31 mouse cellular contexts compared by ENCODE assay signal in genomic region chr9:115260464-115260863, GRCm38 (mm10). TPM values are rescaled to one million over a fixed set of nuclear protein-coding genes. Genes with fewer than 3 reads are reported as not detected.
DNase-seq lines count a peak whose midpoint lies in the region; ATAC-seq and TF ChIP-seq lines count a peak whose summit lies in the region.
"Had no signal": no experiment of that assay in that cellular context is flagged by ENCODE, and none has a peak within 500 bp of the region (broad histone marks: within the 10 kb centered on the region; RNA-seq: fewer than 3 reads in every experiment).

No protein-coding gene starts in this region.

- H3K4me3 ChIP-seq in liver, embryonic 11.5 days (ENCODE audit: low read depth, low read length), result no peak overlapping the region
- H3K4me3 ChIP-seq in liver, postnatal 0 days (ENCODE audit: low read depth, low read length), result no peak overlapping the region
- H3K4me3 ChIP-seq in liver, embryonic 13.5 days (replicated peaks), result no peak overlapping the region
- H3K4me3 ChIP-seq in hindbrain, embryonic 14.5 days (replicated peaks; ENCODE audit: low read length), result no peak overlapping the region
- H3K4me3 ChIP-seq: embryonic facial prominence, embryonic 13.5 days; forebrain, embryonic 12.5 days; hindbrain, embryonic 12.5 days; kidney, embryonic 15.5 days; limb, embryonic 10.5 days; limb, embryonic 15.5 days; lung, embryonic 15.5 days had no signal

- peak; percentile 72 for ATAC-seq in liver, embryonic 11.5 days (replicated peaks; ENCODE audit: low FRiP score)
- ATAC-seq in liver, postnatal 0 days, result no peak
- ATAC-seq in erythroid progenitor cell, adult 5-6 weeks (replicated peaks; ENCODE audit: low FRiP score, poor library complexity, severe bottlenecking), result 0 out of 2 replicates have a peak, but pooled peaks have one; percentile 49
- peak; percentile 74 for ATAC-seq in liver, embryonic 13.5 days (ENCODE audit: low read depth)
- peak; percentile 74 for ATAC-seq in megakaryocyte-erythroid progenitor cell, adult 5-6 weeks (replicated peaks; ENCODE audit: low FRiP score, low TSS enrichment, poor library complexity, severe bottlenecking)
- ATAC-seq in hindbrain, embryonic 14.5 days (ENCODE audit: low FRiP score), result no peak
- ATAC-seq: activated CD4-positive, CD25-positive, alpha-beta regulatory T cell, adult 4 months; forebrain, postnatal 0 days had no signal

- TF ChIP-seq CTCF in liver, postnatal 0 days (IDR thresholded peaks at IDR 0.05; ENCODE audit: low read depth), result no peak

- H3K4me2 ChIP-seq in liver, embryonic 11.5 days, result no peak overlapping the region
- no peak overlapping the region for H3K4me2 ChIP-seq in liver, postnatal 0 days (ENCODE audit: low read depth, low read length)
- no peak overlapping the region for H3K4me2 ChIP-seq in liver, embryonic 13.5 days
- no peak overlapping the region for H3K4me2 ChIP-seq in hindbrain, embryonic 14.5 days (replicated peaks)
- H3K4me2 ChIP-seq: embryonic facial prominence, embryonic 13.5 days; forebrain, embryonic 12.5 days; heart, embryonic 11.5 days; hindbrain, embryonic 12.5 days; kidney, embryonic 15.5 days; limb, embryonic 15.5 days; lung, embryonic 15.5 days had no signal

- TF ChIP-seq EP300 in liver, postnatal 0 days (IDR thresholded peaks at IDR 0.05; ENCODE audit: low read depth), result no peak

- no peak overlapping the region for H3K9ac ChIP-seq in liver, embryonic 11.5 days (ENCODE audit: low read depth, low read length)
- no peak overlapping the region for H3K9ac ChIP-seq in liver, postnatal 0 days (replicated peaks)
- no peak overlapping the region for H3K9ac ChIP-seq in liver, embryonic 13.5 days
- H3K9ac ChIP-seq in hindbrain, embryonic 14.5 days, result no peak overlapping the region
- H3K9ac ChIP-seq: embryonic facial prominence, embryonic 13.5 days; forebrain, embryonic 12.5 days; forebrain, postnatal 0 days; hindbrain, embryonic 12.5 days; kidney, embryonic 15.5 days; limb, embryonic 15.5 days; lung, embryonic 15.5 days had no signal

- no peaks in the 10 kb centered on the region for H3K27me3 ChIP-seq in liver, embryonic 11.5 days (replicated peaks; ENCODE audit: control insufficient read depth, insufficient read depth, low read length)
- no peaks in the 10 kb centered on the region for H3K27me3 ChIP-seq in liver, postnatal 0 days (ENCODE audit: insufficient read depth, low read length)
- H3K27me3 ChIP-seq in liver, embryonic 13.5 days, result no peaks in the 10 kb centered on the region
- H3K27me3 ChIP-seq in hindbrain, embryonic 14.5 days (ENCODE audit: control insufficient read depth, insufficient read depth, low read length), result no peaks in the 10 kb centered on the region
- H3K27me3 ChIP-seq: embryonic facial prominence, embryonic 13.5 days; forebrain, embryonic 12.5 days; hindbrain, embryonic 12.5 days; kidney, embryonic 15.5 days; limb, embryonic 15.5 days; lung, embryonic 15.5 days had no signal

- H3K9me3 ChIP-seq in liver, embryonic 11.5 days (ENCODE audit: control insufficient read depth, low read length), result no peaks in the 10 kb centered on the region
- H3K9me3 ChIP-seq in liver, postnatal 0 days (ENCODE audit: low read length), result no peaks in the 10 kb centered on the region
- no peaks in the 10 kb centered on the region for H3K9me3 ChIP-seq in liver, embryonic 13.5 days (replicated peaks)
- no peaks in the 10 kb centered on the region for H3K9me3 ChIP-seq in hindbrain, embryonic 14.5 days (ENCODE audit: control insufficient read depth, low read length)
- H3K9me3 ChIP-seq: embryonic facial prominence, embryonic 13.5 days; forebrain, embryonic 12.5 days; hindbrain, embryonic 12.5 days; kidney, embryonic 15.5 days; limb, embryonic 10.5 days; limb, embryonic 15.5 days; lung, embryonic 15.5 days had no signal

- DNase-seq in liver, embryonic 11.5 days (ENCODE audit: low spot score), result no peak
- no peak for DNase-seq in liver, postnatal 0 days
- DNase-seq in liver, embryonic 13.5 days, result no peak
- no peak for DNase-seq in hindbrain, embryonic 14.5 days (ENCODE audit: low spot score)
- DNase-seq in natural killer cell, adult 2 months (ENCODE audit: low spot score in 2 of 2), result no peak
- DNase-seq: adrenal gland, adult 8-10 months; B cell, adult 2 months; cerebellum, adult 18-20 months; cerebellum, postnatal 10 days; forebrain, postnatal 0 days; heart, postnatal 36 days; kidney, adult 18-20 months; kidney, postnatal 25 days; lung, postnatal 4 days; midbrain, embryonic 14.5 days; right cerebral cortex, postnatal 25 days; spleen, adult 18-20 months; thymus, adult 18-20 months; thymus, postnatal 4 days had no signal

- peaks cover 8% of the 10 kb centered on the region for H3K4me1 ChIP-seq in liver, embryonic 11.5 days (replicated peaks; ENCODE audit: control insufficient read depth, insufficient read depth, low read length)
- H3K4me1 ChIP-seq in liver, postnatal 0 days (ENCODE audit: insufficient read depth), result no peaks in the 10 kb centered on the region
- peaks cover 23% of the 10 kb centered on the region for H3K4me1 ChIP-seq in liver, embryonic 13.5 days (replicated peaks)
- H3K4me1 ChIP-seq in hindbrain, embryonic 14.5 days (replicated peaks; ENCODE audit: control insufficient read depth, insufficient read depth, low read length), result no peaks in the 10 kb centered on the region
- H3K4me1 ChIP-seq: embryonic facial prominence, embryonic 13.5 days; forebrain, embryonic 12.5 days; hindbrain, embryonic 12.5 days; lung, embryonic 15.5 days had no signal

- H3K27ac ChIP-seq in liver, embryonic 11.5 days (ENCODE audit: low read depth, low read length), result no peak overlapping the region
- no peak overlapping the region for H3K27ac ChIP-seq in liver, postnatal 0 days (ENCODE audit: low read depth)
- H3K27ac ChIP-seq in liver, embryonic 13.5 days, result no peak overlapping the region; the same call in 1 of the 2 replicates
- no peak overlapping the region for H3K27ac ChIP-seq in hindbrain, embryonic 14.5 days
- H3K27ac ChIP-seq: embryonic facial prominence, embryonic 13.5 days; forebrain, embryonic 12.5 days; hindbrain, embryonic 12.5 days; kidney, embryonic 15.5 days; limb, embryonic 10.5 days; limb, embryonic 15.5 days; lung, embryonic 15.5 days; stomach, postnatal 0 days had no signal

- peaks cover 18% of the 10 kb centered on the region for H3K36me3 ChIP-seq in liver, embryonic 11.5 days (ENCODE audit: control insufficient read depth, insufficient read depth, low read length)
- peaks cover 38% of the 10 kb centered on the region for H3K36me3 ChIP-seq in liver, postnatal 0 days (replicated peaks; ENCODE audit: insufficient read depth, low read length)
- H3K36me3 ChIP-seq in liver, embryonic 13.5 days, result peaks cover 38% of the 10 kb centered on the region
- H3K36me3 ChIP-seq in hindbrain, embryonic 14.5 days (replicated peaks; ENCODE audit: control insufficient read depth, insufficient read depth), result peaks cover 32% of the 10 kb centered on the region

- 63% methylated on average over 7 of the region's 7 CpGs for WGBS in liver, embryonic 11.5 days
- WGBS in liver, postnatal 0 days (ENCODE audit: insufficient replicate concordance), result 67% methylated on average over 7 of the region's 7 CpGs
- 37% methylated on average over 7 of the region's 7 CpGs for WGBS in liver, embryonic 13.5 days (ENCODE audit: insufficient replicate concordance)
- WGBS in hindbrain, embryonic 14.5 days, result 92% methylated on average over 7 of the region's 7 CpGs

RNA-seq across cellular contexts. Expression of gene Stt3b, which starts 49.8 kb away (rescaled TPM):
- 113 and 130 TPM in 2 replicates for polyA plus RNA-seq in liver, embryonic 11.5 days (2014; fragmentation: Nextera tagmentation; extraction: Ambion mirVana)
- 41.8 and 43.8 TPM in 2 replicates for polyA plus RNA-seq in liver, postnatal 0 days (2015; fragmentation: Nextera tagmentation; extraction: Ambion mirVana)
- 52.6 and 60.8 TPM in 2 replicates for total RNA-seq in erythroid progenitor cell, adult 5-6 weeks (2015; ENCODE audit: low replicate concordance)
- 46.4 and 54.3 TPM in 2 replicates for total RNA-seq in erythroid progenitor cell, adult 5-6 weeks (2017; ENCODE audit: low replicate concordance)
- polyA plus RNA-seq in liver, embryonic 13.5 days (2015; fragmentation: Nextera tagmentation; extraction: Ambion mirVana), result 62.4 and 72.7 TPM in 2 replicates
- 97.1 and 101 TPM in 2 replicates for total RNA-seq in megakaryocyte-erythroid progenitor cell, adult 5-6 weeks (2014; fragmentation: Nextera tagmentation)
- 94.4 and 108 TPM in 2 replicates for total RNA-seq in megakaryocyte-erythroid progenitor cell, adult 5-6 weeks (2017)
- 116 and 135 TPM in 2 replicates for polyA plus RNA-seq in hindbrain, embryonic 14.5 days (2014; fragmentation: Nextera tagmentation; extraction: Ambion mirVana)

Comparison
In these comparisons a context has a peak if more than half of its experiments do, and no peak if none do; other contexts are left out.
1. ATAC-seq: peak in liver, embryonic 11.5 days (single experiment), erythroid progenitor cell, adult 5-6 weeks (single experiment), liver, embryonic 13.5 days (single experiment) and megakaryocyte-erythroid progenitor cell, adult 5-6 weeks (single experiment); none in liver, postnatal 0 days (single experiment) and hindbrain, embryonic 14.5 days (single experiment).